Mouse (Mus musculus): ENCODE data around the gene Metap1.
A peak's percentile ranks its signal among the peaks of the same experiment; 100 is the strongest.

Metap1 gene

GRCm38 (mm10) chr3:138454234-138454633 is 35.1 kb downstream of the Metap1 start:
- DNase-seq (ENCODE audit: low spot score in 2 of 2): no peak

- no peak for DNase-seq (ENCODE audit: low spot score in 2 of 2)
Observed at GRCm38 (mm10) chr3:138452169-138452568, 37.1 kb downstream of the Metap1 start.

- DNase-seq (ENCODE audit: low spot score in 2 of 2): no peak
Observed at GRCm38 (mm10) chr3:138448077-138448860, 41.0 kb downstream of the Metap1 start.

- DNase-seq (ENCODE audit: low spot score in 2 of 2): no peak
Observed at GRCm38 (mm10) chr3:138443465-138443771, 45.9 kb downstream of the Metap1 start.

GRCm38 (mm10) chr3:138442612-138443464 is 46.5 kb downstream of the Metap1 start, which contains the start of gene Adh5:
Gene Adh5, plus strand, starts transcription at chr3:138443093.
- DNase-seq (ENCODE audit: low spot score in 2 of 2): peak; percentile 90 to 91

- DNase-seq (ENCODE audit: low spot score in 2 of 2): no peak
Observed at GRCm38 (mm10) chr3:138442203-138442602, 47.1 kb downstream of the Metap1 start.

GRCm38 (mm10) chr3:138438716-138439115 is 50.6 kb downstream of the Metap1 start:
- DNase-seq (ENCODE audit: low spot score in 2 of 2): no peak

- no peak for DNase-seq (ENCODE audit: low spot score in 2 of 2)
Observed at GRCm38 (mm10) chr3:138431835-138432234, 57.5 kb downstream of the Metap1 start.

- no peak for DNase-seq (ENCODE audit: low spot score in 2 of 2)
Observed at GRCm38 (mm10) chr3:138430360-138430976, 58.8 kb downstream of the Metap1 start.

- DNase-seq (ENCODE audit: low spot score in 2 of 2): no peak
Observed at GRCm38 (mm10) chr3:138424247-138424646, 65.1 kb downstream of the Metap1 start.

GRCm38 (mm10) chr3:138423664-138424063 is 65.7 kb downstream of the Metap1 start:
- no peak for DNase-seq (ENCODE audit: low spot score in 2 of 2)

- no peak for DNase-seq (ENCODE audit: low spot score in 2 of 2)
Observed at GRCm38 (mm10) chr3:138420385-138420784, 68.9 kb downstream of the Metap1 start.

GRCm38 (mm10) chr3:138419369-138419768 is 69.9 kb downstream of the Metap1 start:
- no peak for DNase-seq (ENCODE audit: low spot score in 2 of 2)

GRCm38 (mm10) chr3:138415121-138415690 is 74.1 kb downstream of the Metap1 start, which contains the start of gene Adh4:
Gene Adh4, plus strand, starts transcription at chr3:138415466.
- no peak for DNase-seq (ENCODE audit: low spot score in 2 of 2)

GRCm38 (mm10) chr3:138410211-138410610 is 79.1 kb downstream of the Metap1 start:
- no peak for DNase-seq (ENCODE audit: low spot score in 2 of 2)

- no peak for DNase-seq (ENCODE audit: low spot score in 2 of 2)
Observed at GRCm38 (mm10) chr3:138409585-138409984, 79.7 kb downstream of the Metap1 start.
